Mouse (Mus musculus) liver, adult 2 months (tissue): ENCODE results near the gene Fam219a.

Experiments
- CTCF ChIP-seq: fragments of 200-500 bp; IDR thresholded peaks from 2 replicates; pipeline ENCODE4 v1.5.1; 2011; ENCODE audit warnings: low read depth, low read length, control low read depth
- POLR2A ChIP-seq: fragments of 200-500 bp; IDR thresholded peaks from 2 replicates; pipeline ENCODE4 v1.6.1; 2011; ENCODE audit warnings: low read length, control low read depth; ENCODE audit not compliant: insufficient read depth; ENCODE audit errors: extremely low read depth

DNA sequence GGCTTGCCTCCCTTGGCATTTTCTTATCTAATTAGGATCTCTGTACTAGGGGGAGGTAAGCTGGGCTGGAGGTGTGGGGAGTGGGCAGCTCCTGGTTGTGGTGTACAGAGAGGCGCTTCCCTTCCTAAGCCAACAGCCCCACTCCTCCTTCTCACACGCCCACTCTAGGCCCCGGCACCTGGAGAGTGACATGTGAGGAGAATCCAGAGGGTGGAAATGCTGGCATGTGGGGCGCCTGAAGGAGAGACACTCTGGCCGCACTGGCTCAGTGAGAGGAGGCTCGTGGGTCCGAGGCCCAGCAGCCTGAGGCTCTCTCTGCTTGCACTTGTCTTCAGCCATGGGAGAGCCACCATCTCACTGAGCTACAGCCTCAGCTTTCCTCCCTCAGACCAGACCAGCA is 51.0 kb downstream of the Fam219a start:
- TF ChIP-seq CTCF (no peak), POLR2A (no peak)
